Mouse (Mus musculus): ENCODE data around the gene Adpgk. TPM values are rescaled to one million over a fixed set of nuclear protein-coding genes. Genes with fewer than 3 reads are reported as not detected.

Adpgk gene
- polyA plus RNA-seq, 1 experiment from 2014 or later, result 37.6 TPM

GRCm38 (mm10) chr9:59271081-59271480, 20.3 kb upstream of the Adpgk start:
- WGBS, result 11% methylated on average over 4 of the region's 4 CpGs
- Histone ChIP-seq H3K4me3 (ENCODE audit: low read length) (no peak overlapping the region), H3K36me3 (ENCODE audit: insufficient read depth, low read length) (no peaks in the 10 kb centered on the region), H3K4me2 (replicated peaks; ENCODE audit: low read depth, low read length) (no peak overlapping the region), H3K27ac (ENCODE audit: low read length) (peak overlapping the region; percentile 48; the same call in 1 of the 2 replicates), H3K4me1 (ENCODE audit: insufficient read depth, low read length) (peaks cover 24% of the 10 kb centered on the region), H3K9ac (replicated peaks; ENCODE audit: low read length) (no peak overlapping the region), H3K9me3 (ENCODE audit: low read length) (no peaks in the 10 kb centered on the region), H3K27me3 (ENCODE audit: insufficient read depth, low read length) (no peaks in the 10 kb centered on the region)
- ATAC-seq (ENCODE audit: low FRiP score, low TSS enrichment), result no peak

GRCm38 (mm10) chr9:59271711-59272110, 19.6 kb upstream of the Adpgk start:
- H3K36me3 ChIP-seq (ENCODE audit: insufficient read depth, low read length), result no peaks in the 10 kb centered on the region
- H3K9me3 ChIP-seq (ENCODE audit: low read length), result no peaks in the 10 kb centered on the region
- peak; percentile 76; the same call in 1 of the 2 replicates for ATAC-seq (ENCODE audit: low FRiP score, low TSS enrichment)
- H3K4me2 ChIP-seq (replicated peaks; ENCODE audit: low read depth, low read length), result no peak overlapping the region
- H3K27ac ChIP-seq (ENCODE audit: low read length), result peak overlapping the region; percentile 48; the same call in 1 of the 2 replicates
- WGBS, result 24% methylated on average over 6 of the region's 6 CpGs
- H3K9ac ChIP-seq (replicated peaks; ENCODE audit: low read length), result 0 out of 2 replicates have a peak overlapping the region, but pooled peaks have one; percentile 4
- H3K4me1 ChIP-seq (ENCODE audit: insufficient read depth, low read length), result peaks cover 24% of the 10 kb centered on the region
- H3K4me3 ChIP-seq (ENCODE audit: low read length), result no peak overlapping the region
- H3K27me3 ChIP-seq (ENCODE audit: insufficient read depth, low read length), result no peaks in the 10 kb centered on the region

GRCm38 (mm10) chr9:59273199-59273598, 18.2 kb upstream of the Adpgk start:
- peaks cover 24% of the 10 kb centered on the region for H3K4me1 ChIP-seq (ENCODE audit: insufficient read depth, low read length)
- H3K36me3 ChIP-seq (ENCODE audit: insufficient read depth, low read length), result no peaks in the 10 kb centered on the region
- no peak overlapping the region for H3K4me2 ChIP-seq (replicated peaks; ENCODE audit: low read depth, low read length)
- H3K9me3 ChIP-seq (ENCODE audit: low read length), result no peaks in the 10 kb centered on the region
- no peaks in the 10 kb centered on the region for H3K27me3 ChIP-seq (ENCODE audit: insufficient read depth, low read length)
- no peak overlapping the region for H3K27ac ChIP-seq (ENCODE audit: low read length)
- no peak overlapping the region for H3K4me3 ChIP-seq (ENCODE audit: low read length)
- no peak overlapping the region for H3K9ac ChIP-seq (replicated peaks; ENCODE audit: low read length)
- no peak for ATAC-seq (ENCODE audit: low FRiP score, low TSS enrichment)

- no peak overlapping the region for H3K27ac ChIP-seq (ENCODE audit: low read length)
- H3K9ac ChIP-seq (replicated peaks; ENCODE audit: low read length), result no peak overlapping the region
- ATAC-seq (ENCODE audit: low FRiP score, low TSS enrichment), result no peak
- H3K4me1 ChIP-seq (ENCODE audit: insufficient read depth, low read length), result peaks cover 17% of the 10 kb centered on the region
- H3K27me3 ChIP-seq (ENCODE audit: insufficient read depth, low read length), result no peaks in the 10 kb centered on the region
- no peak overlapping the region for H3K4me3 ChIP-seq (ENCODE audit: low read length)
- no peaks in the 10 kb centered on the region for H3K9me3 ChIP-seq (ENCODE audit: low read length)
- no peaks in the 10 kb centered on the region for H3K36me3 ChIP-seq (ENCODE audit: insufficient read depth, low read length)
- no peak overlapping the region for H3K4me2 ChIP-seq (replicated peaks; ENCODE audit: low read depth, low read length)
- WGBS, result 90% methylated on average over 19 of the region's 19 CpGs
Observed at GRCm38 (mm10) chr9:59274846-59275455, 16.4 kb upstream of the Adpgk start.

GRCm38 (mm10) chr9:59278199-59278598, 13.2 kb upstream of the Adpgk start:
- no peak overlapping the region for H3K27ac ChIP-seq (ENCODE audit: low read length)
- H3K27me3 ChIP-seq (ENCODE audit: insufficient read depth, low read length), result no peaks in the 10 kb centered on the region
- 91% methylated on average over 2 of the region's 2 CpGs for WGBS
- no peak overlapping the region for H3K9ac ChIP-seq (replicated peaks; ENCODE audit: low read length)
- no peaks in the 10 kb centered on the region for H3K36me3 ChIP-seq (ENCODE audit: insufficient read depth, low read length)
- H3K9me3 ChIP-seq (ENCODE audit: low read length), result no peaks in the 10 kb centered on the region
- H3K4me3 ChIP-seq (ENCODE audit: low read length), result no peak overlapping the region
- H3K4me1 ChIP-seq (ENCODE audit: insufficient read depth, low read length), result peaks cover 3% of the 10 kb centered on the region
- H3K4me2 ChIP-seq (replicated peaks; ENCODE audit: low read depth, low read length), result no peak overlapping the region
- no peak for ATAC-seq (ENCODE audit: low FRiP score, low TSS enrichment)

GRCm38 (mm10) chr9:59278694-59279093, 12.7 kb upstream of the Adpgk start:
- H3K4me3 ChIP-seq (ENCODE audit: low read length), result no peak overlapping the region
- no peak overlapping the region for H3K4me2 ChIP-seq (replicated peaks; ENCODE audit: low read depth, low read length)
- H3K36me3 ChIP-seq (ENCODE audit: insufficient read depth, low read length), result no peaks in the 10 kb centered on the region
- 63% methylated on average over 5 of the region's 5 CpGs for WGBS
- H3K9me3 ChIP-seq (ENCODE audit: low read length), result no peaks in the 10 kb centered on the region
- peaks cover 3% of the 10 kb centered on the region for H3K4me1 ChIP-seq (ENCODE audit: insufficient read depth, low read length)
- H3K27me3 ChIP-seq (ENCODE audit: insufficient read depth, low read length), result no peaks in the 10 kb centered on the region
- H3K27ac ChIP-seq (ENCODE audit: low read length), result no peak overlapping the region
- no peak for ATAC-seq (ENCODE audit: low FRiP score, low TSS enrichment)
- no peak overlapping the region for H3K9ac ChIP-seq (replicated peaks; ENCODE audit: low read length)

- Histone ChIP-seq H3K4me1 (ENCODE audit: insufficient read depth, low read length) (peaks cover 3% of the 10 kb centered on the region), H3K36me3 (ENCODE audit: insufficient read depth, low read length) (no peaks in the 10 kb centered on the region), H3K9me3 (ENCODE audit: low read length) (no peaks in the 10 kb centered on the region), H3K27me3 (ENCODE audit: insufficient read depth, low read length) (no peaks in the 10 kb centered on the region), H3K9ac (replicated peaks; ENCODE audit: low read length) (no peak overlapping the region), H3K4me3 (ENCODE audit: low read length) (no peak overlapping the region), H3K4me2 (replicated peaks; ENCODE audit: low read depth, low read length) (no peak overlapping the region), H3K27ac (ENCODE audit: low read length) (no peak overlapping the region)
- no peak for ATAC-seq (ENCODE audit: low FRiP score, low TSS enrichment)
- 87% methylated on average over 5 of the region's 5 CpGs for WGBS
Observed at GRCm38 (mm10) chr9:59280888-59281287, 10.5 kb upstream of the Adpgk start.

GRCm38 (mm10) chr9:59281871-59282682, 9.3 kb upstream of the Adpgk start:
- peak overlapping the region; percentile 37 for H3K4me2 ChIP-seq (replicated peaks; ENCODE audit: low read depth, low read length)
- H3K9me3 ChIP-seq (ENCODE audit: low read length), result no peaks in the 10 kb centered on the region
- no peaks in the 10 kb centered on the region for H3K27me3 ChIP-seq (ENCODE audit: insufficient read depth, low read length)
- ATAC-seq (ENCODE audit: low FRiP score, low TSS enrichment), result peak; percentile 44; the same call in 1 of the 2 replicates
- H3K27ac ChIP-seq (ENCODE audit: low read length), result no peak overlapping the region
- peaks cover 3% of the 10 kb centered on the region for H3K4me1 ChIP-seq (ENCODE audit: insufficient read depth, low read length)
- 34% methylated on average over 27 of the region's 27 CpGs for WGBS
- peak overlapping the region; percentile 17; the same call in 1 of the 2 replicates for H3K4me3 ChIP-seq (ENCODE audit: low read length)
- no peak overlapping the region for H3K9ac ChIP-seq (replicated peaks; ENCODE audit: low read length)
- no peaks in the 10 kb centered on the region for H3K36me3 ChIP-seq (ENCODE audit: insufficient read depth, low read length)

GRCm38 (mm10) chr9:59282683-59282986, 8.7 kb upstream of the Adpgk start:
- Histone ChIP-seq H3K4me2 (replicated peaks; ENCODE audit: low read depth, low read length) (peak overlapping the region; percentile 37), H3K4me1 (ENCODE audit: insufficient read depth, low read length) (peaks cover 3% of the 10 kb centered on the region), H3K27ac (ENCODE audit: low read length) (no peak overlapping the region), H3K9ac (replicated peaks; ENCODE audit: low read length) (no peak overlapping the region), H3K27me3 (ENCODE audit: insufficient read depth, low read length) (no peaks in the 10 kb centered on the region), H3K4me3 (ENCODE audit: low read length) (peak overlapping the region; percentile 17; the same call in 1 of the 2 replicates), H3K9me3 (ENCODE audit: low read length) (no peaks in the 10 kb centered on the region), H3K36me3 (ENCODE audit: insufficient read depth, low read length) (no peaks in the 10 kb centered on the region)
- peak; percentile 44 for ATAC-seq (ENCODE audit: low FRiP score, low TSS enrichment)
- 50% methylated on average over 7 of the region's 7 CpGs for WGBS

GRCm38 (mm10) chr9:59285614-59286013, 5.7 kb upstream of the Adpgk start:
- Histone ChIP-seq H3K9me3 (ENCODE audit: low read length) (no peaks in the 10 kb centered on the region), H3K36me3 (ENCODE audit: insufficient read depth, low read length) (no peaks in the 10 kb centered on the region), H3K27ac (ENCODE audit: low read length) (no peak overlapping the region), H3K27me3 (ENCODE audit: insufficient read depth, low read length) (no peaks in the 10 kb centered on the region), H3K9ac (replicated peaks; ENCODE audit: low read length) (no peak overlapping the region), H3K4me3 (ENCODE audit: low read length) (no peak overlapping the region), H3K4me1 (ENCODE audit: insufficient read depth, low read length) (peaks cover 9% of the 10 kb centered on the region), H3K4me2 (replicated peaks; ENCODE audit: low read depth, low read length) (no peak overlapping the region)
- ATAC-seq (ENCODE audit: low FRiP score, low TSS enrichment), result no peak
- WGBS, result 81% methylated on average over 6 of the region's 6 CpGs
